Mouse (Mus musculus) gastrocnemius, postnatal 36 days (tissue): Measurements from ENCODE around the gene Ythdf1. TPM values are rescaled to one million over a fixed set of nuclear protein-coding genes. Genes with fewer than 3 reads are reported as not detected.

Experiments used
- DNase-seq, 2 experiments: peaks; one replicate each; pipeline ENCODE4 v3.0.0; 2022
- intact Hi-C: fragments of 180-260 bp; cut with DNase I; formaldehyde crosslinking; loops from one replicate; pipeline ENCODE4 v1.15.1; 2025
- long read RNA-seq, 2 experiments: library from polyadenylated mRNA; stranded (forward); transcript quantifications; one replicate each; pipeline ENCODE4 v2.0.0; 2021
- total RNA-seq, 2 experiments: library from RNA; stranded (reverse); gene quantifications; 2 replicates each; pipeline ENCODE4 v1.2.3; 2021

The Ythdf1 gene
- 10 to 100 TPM; 33.5 to 37.3 TPM for total RNA-seq
- long read RNA-seq, experiment 1, transcript Ythdf1-201 (5 exons, 3,184 nt) = major isoform, 12 of 25 reads
- long read RNA-seq, experiment 1, partial matches to known transcripts = 4 of 25 reads
- long read RNA-seq, experiment 1, other reads (novel, unspliced or antisense) = 9 of 25 reads
- long read RNA-seq, experiment 2, transcript Ythdf1-201 (5 exons, 3,184 nt) = major isoform, 19 of 29 reads
- long read RNA-seq, experiment 2, partial matches to known transcripts = 4 of 29 reads
- long read RNA-seq, experiment 2, other reads (novel, unspliced or antisense) = 6 of 29 reads

- intact Hi-C loops = loop anchor here (5.0 kb wide), 1 partner anchor 141 kb away; no protein-coding TSS in a partner anchor
Measured at GRCm38 (mm10) chr2:180920810-180921400, at the start of gene Ythdf1. TSS of gene Ythdf1 (minus strand) at chr2:180920949.

GRCm38 (mm10) chr2:180967010-180967763 is 46.4 kb upstream of the Ythdf1 start, which contains the start of gene Arfgap1:
TSS of gene Arfgap1 (plus strand) at chr2:180967225.
- peak; percentile 86 to 91 for DNase-seq
- intact Hi-C loops = loop anchor here (10.0 kb wide), 1 partner anchor 162 kb away; no protein-coding TSS in a partner anchor

More at GRCm38 (mm10) chr2:180920810-180921400, at the start of gene Ythdf1:
- DNase-seq = peak; percentile 96 to 98

GRCm38 (mm10) chr2:180966092-180966882 is 45.5 kb upstream of the Ythdf1 start:
- no peak for DNase-seq
- intact Hi-C loops = loop anchor here (10.0 kb wide), 1 partner anchor 161 kb away; no protein-coding TSS in a partner anchor

GRCm38 (mm10) chr2:180963956-180964355 is 43.2 kb upstream of the Ythdf1 start:
- intact Hi-C loops = loop anchor here (2.0 to 10.0 kb wide), 2 partner anchors 37 to 159 kb away; no protein-coding TSS in a partner anchor

GRCm38 (mm10) chr2:180962616-180963308 is 42.0 kb upstream of the Ythdf1 start:
- intact Hi-C loops = loop anchor here (10.0 kb wide), 1 partner anchor 158 kb away; no protein-coding TSS in a partner anchor
- DNase-seq = no peak

More at GRCm38 (mm10) chr2:180963956-180964355, 43.2 kb upstream of the Ythdf1 start:
- DNase-seq = peak; percentile 69 to 77

GRCm38 (mm10) chr2:180960187-180960586 is 39.4 kb upstream of the Ythdf1 start:
- no peak for DNase-seq
- intact Hi-C loops = loop anchor here (10.0 kb wide), 1 partner anchor 155 kb away; no protein-coding TSS in a partner anchor

- DNase-seq = no peak
- intact Hi-C loops = loop anchor here (10.0 kb wide), 1 partner anchor 155 kb away; no protein-coding TSS in a partner anchor
Measured at GRCm38 (mm10) chr2:180959605-180960004, 38.9 kb upstream of the Ythdf1 start.

GRCm38 (mm10) chr2:180954061-180955047 is 33.6 kb upstream of the Ythdf1 start, which contains the start of gene Nkain4:
TSS of gene Nkain4 (minus strand) at chr2:180954699.
- peak in 1 of 2 experiments; percentile 19 for DNase-seq
- intact Hi-C loops = no loop called here

GRCm38 (mm10) chr2:180953638-180954037 is 32.9 kb upstream of the Ythdf1 start:
- no peak for DNase-seq
- intact Hi-C loops = loop anchor here (1.0 kb wide), 1 partner anchor 22 kb away; no protein-coding TSS in a partner anchor

- intact Hi-C loops = loop anchor here (1.0 kb wide), 1 partner anchor 21 kb away; no protein-coding TSS in a partner anchor
- no peak for DNase-seq
Measured at GRCm38 (mm10) chr2:180952731-180953171, 32.0 kb upstream of the Ythdf1 start.

- intact Hi-C loops = no loop called here
- no peak for DNase-seq
Measured at GRCm38 (mm10) chr2:180949947-180950346, 29.2 kb upstream of the Ythdf1 start.

- intact Hi-C loops = no loop called here
- DNase-seq = no peak
Measured at GRCm38 (mm10) chr2:180941869-180942268, 21.1 kb upstream of the Ythdf1 start.

GRCm38 (mm10) chr2:180940187-180940586 is 19.4 kb upstream of the Ythdf1 start:
- DNase-seq = no peak
- intact Hi-C loops = no loop called here

GRCm38 (mm10) chr2:180932418-180932817 is 11.7 kb upstream of the Ythdf1 start:
- intact Hi-C loops = no loop called here
- DNase-seq = no peak

GRCm38 (mm10) chr2:180928723-180929122 is 8.0 kb upstream of the Ythdf1 start, which contains the start of gene Birc7:
TSS of gene Birc7 (plus strand) at chr2:180929023.
- DNase-seq = no peak
- intact Hi-C loops = no loop called here

GRCm38 (mm10) chr2:180925176-180925575 is 4.4 kb upstream of the Ythdf1 start:
- peak; percentile 41 to 66 for DNase-seq
- intact Hi-C loops = no loop called here

GRCm38 (mm10) chr2:180922739-180923138 is 2.0 kb upstream of the Ythdf1 start:
- intact Hi-C loops = loop anchor here (5.0 kb wide), 1 partner anchor 140 kb away; no protein-coding TSS in a partner anchor
- DNase-seq = no peak
